Mouse (Mus musculus) v-Abl transformed pro-B cells (cell line): ENCODE results near the gene March6.

Source experiments
- in situ Hi-C, 2 experiments: fragments of 400-800 bp; cut with MboI; formaldehyde crosslinking; loops; one replicate each; pipeline ENCODE4 v1.15.1; 2025; ENCODE audit not compliant: unreplicated experiment in 2 of 2

Gene March6

DNA sequence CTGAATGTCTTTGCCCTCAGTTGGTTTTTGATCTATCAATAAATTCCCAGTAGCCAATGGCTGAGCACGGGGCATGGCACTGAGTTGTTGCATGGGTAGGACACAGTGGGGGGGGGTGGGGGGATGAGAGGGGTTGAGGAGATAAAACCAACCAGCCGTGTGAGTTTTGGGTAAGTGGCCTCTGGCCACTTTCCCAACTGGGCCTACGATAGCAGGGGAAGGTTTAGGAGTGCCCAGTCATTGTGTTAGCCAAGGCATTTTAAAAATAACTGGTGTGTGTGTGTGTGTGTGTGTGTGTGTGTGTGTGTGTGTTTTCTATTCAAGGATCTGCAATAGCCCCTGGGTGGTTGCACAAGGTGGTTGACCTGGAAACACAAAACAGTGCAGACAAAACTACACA lies 12.4 kb upstream of the March6 start:
- in situ Hi-C loops: no loop called here

DNA sequence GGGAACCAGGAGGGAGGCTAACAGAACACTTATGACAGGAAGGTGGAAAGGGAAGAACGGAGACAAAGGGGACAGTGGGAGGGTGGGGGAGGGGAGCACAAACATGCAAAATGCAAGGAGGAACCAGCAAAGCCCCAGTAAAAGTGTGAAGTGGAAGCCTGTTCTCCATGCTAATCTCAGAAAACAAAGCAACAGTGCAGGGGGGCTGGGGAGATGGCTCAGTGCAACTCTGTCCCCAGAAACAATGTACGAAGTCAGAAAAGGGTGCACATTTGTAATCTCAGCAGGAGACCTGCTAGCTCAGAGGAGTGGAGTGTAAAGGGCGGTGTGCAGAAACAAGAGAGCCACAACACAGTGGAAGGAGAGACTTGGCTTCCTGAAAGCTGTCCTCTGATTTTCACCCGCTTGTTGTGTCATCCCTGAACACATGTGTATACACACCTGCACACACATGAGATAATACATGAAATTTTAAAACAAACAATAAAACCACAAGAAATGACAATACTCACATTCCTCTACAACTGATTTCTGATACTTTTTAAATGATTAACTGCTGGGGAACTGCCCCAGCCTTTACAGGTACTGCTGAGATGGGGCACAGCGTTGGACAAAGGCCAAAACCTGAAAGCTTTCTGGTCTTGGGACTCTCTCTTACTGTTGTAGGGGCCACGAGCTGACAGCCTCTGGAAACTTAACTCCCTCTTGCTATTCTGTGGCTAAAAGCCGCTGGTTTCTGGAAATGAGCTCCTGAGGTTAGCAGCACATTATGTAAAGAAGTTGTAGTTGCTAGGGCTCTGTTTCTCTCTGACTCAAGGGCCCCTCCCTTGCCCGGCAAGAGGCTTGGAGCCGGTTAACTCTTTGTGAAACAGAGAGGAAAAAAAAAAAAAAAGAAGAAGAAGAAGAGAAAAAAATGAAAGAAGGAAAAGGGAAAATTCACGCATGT lies 11.4 kb upstream of the March6 start:
- in situ Hi-C loops: no loop called here

DNA sequence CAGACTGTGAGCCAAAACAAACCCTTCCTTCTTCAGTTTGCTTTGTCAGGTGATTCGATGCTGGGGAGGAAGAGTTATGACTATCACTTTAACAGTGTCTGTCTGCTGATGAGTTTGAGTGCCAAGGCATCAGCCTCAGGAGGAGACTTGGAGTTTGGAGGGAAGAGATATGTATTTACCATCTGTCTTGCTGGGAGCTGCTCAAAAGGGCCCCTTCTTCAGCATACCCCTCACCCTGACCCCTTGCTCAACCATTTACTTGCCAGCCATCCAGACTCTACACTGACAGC lies 9.6 kb upstream of the March6 start:
- in situ Hi-C loops: no loop called here

DNA sequence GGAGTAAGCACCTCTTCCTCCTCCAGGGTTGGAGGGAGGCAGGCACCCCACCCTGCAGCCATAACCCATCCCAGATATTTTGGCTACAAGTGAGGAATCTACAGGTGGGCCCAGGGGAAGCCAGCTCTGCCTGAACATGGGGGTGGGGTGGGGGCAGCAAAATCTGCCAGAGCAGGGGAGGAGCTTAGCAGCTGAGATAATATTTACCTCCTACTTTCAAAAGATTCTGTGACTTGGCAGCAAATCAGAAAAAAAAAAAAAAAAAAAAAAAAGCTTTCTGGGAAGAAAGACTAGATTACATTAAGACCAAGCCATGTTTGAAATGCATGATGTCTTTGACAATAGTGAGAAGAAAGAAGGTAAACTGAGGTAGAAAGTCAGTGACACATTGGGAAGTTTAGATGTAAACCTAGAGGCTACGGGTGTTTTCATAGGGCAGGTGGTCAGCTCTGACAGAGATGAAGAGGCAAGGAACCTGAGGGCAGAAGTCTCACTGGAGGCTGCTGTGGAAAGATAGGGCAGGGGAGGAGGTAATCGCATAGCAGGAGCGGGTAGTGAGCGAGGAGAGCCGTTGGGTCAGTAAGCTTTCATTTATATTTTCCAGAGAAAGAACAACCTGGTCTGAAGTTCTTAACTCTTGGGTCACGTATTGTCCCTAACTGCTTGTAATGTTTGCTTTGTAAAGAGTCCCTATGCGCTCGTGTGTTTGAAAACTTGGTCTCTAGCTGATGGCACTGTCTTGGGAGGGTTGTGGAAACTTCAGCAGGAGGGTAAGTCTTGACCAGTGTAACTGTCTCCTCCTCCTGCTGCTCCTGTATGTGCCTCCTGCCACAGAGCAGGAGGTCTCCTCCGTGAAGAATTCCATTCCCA lies 9.0 kb upstream of the March6 start:
- in situ Hi-C loops: loop anchor here in 1 of 2 experiments (10.0 kb wide), 1 partner anchor 55 kb away; no protein-coding TSS in a partner anchor

DNA sequence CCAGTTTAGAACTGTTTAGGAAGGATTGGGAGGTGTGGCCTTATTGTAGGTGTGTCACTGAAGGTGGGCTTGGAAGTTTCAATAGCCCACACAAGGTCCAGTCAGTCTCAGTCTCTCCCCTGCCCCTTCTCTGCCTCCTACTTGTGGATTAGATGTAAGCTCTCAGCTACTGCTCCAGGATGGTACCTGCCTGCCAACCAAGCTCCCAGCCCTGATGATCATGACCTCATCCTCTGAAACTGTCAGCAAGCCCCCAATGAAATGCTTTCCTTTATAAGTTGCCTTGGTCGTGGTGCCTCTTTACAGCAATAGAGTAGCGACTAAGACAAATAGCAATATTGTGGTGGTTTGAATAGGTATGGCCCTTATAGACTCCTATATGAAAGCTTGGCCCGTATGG lies 7.5 kb upstream of the March6 start:
- in situ Hi-C loops: loop anchor here in 1 of 2 experiments (10.0 kb wide), 1 partner anchor 56 kb away; no protein-coding TSS in a partner anchor

DNA sequence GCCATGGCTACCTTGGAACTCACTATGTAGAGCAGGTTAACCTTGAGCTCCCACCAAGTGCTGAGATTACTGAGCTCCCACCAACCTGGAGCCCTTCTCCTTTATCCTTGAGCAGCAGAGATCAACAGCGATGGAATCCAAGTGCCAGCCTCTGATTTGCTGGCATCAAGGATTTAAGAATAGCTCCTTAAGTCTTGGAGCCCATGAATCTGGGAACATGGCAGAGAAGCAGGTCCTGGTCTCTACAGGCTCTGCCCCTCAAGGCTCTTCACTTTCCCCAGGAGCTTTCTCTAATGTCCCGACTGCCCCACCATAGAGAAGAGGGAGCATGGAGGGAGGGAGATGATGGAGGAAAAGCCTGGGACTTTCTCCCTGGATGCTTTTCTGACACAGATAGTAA lies 6.9 kb upstream of the March6 start:
- in situ Hi-C loops: loop anchor here in 1 of 2 experiments (10.0 kb wide), 1 partner anchor 57 kb away; no protein-coding TSS in a partner anchor

DNA sequence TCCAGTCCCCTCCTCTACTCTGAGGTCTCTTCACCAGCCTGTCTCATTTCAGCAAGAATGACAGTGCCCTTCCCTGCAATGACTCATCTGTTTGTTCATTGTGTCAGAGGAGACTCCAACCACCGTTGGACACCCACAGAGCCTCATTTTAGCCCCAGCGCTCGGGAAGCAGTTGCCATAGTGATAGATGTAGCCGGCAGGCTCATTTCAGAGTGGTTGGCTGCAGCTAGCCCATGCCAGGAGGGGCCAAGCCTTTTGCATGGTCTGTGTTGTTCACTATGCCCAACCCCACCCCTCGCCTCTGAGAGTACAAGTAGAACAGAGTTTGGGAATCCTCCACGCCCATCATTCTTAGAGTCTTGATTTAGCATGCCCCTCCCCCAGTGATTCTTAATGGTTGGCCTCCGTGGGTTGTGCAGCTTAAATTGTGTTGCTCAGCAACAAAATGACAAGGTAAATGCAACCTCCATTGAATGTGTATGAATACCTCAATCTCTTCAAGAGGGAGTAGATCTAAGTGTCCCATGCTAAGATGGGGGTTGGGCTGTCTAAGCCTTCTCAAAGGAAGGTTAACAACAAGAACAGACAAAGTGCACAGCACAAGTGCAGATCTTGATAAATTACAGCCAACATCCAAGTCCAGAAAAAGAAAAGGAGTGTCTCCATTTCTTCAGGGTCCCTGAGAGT lies 5.3 kb upstream of the March6 start:
- in situ Hi-C loops: loop anchor here in 1 of 2 experiments (10.0 kb wide), 1 partner anchor 59 kb away; no protein-coding TSS in a partner anchor

DNA sequence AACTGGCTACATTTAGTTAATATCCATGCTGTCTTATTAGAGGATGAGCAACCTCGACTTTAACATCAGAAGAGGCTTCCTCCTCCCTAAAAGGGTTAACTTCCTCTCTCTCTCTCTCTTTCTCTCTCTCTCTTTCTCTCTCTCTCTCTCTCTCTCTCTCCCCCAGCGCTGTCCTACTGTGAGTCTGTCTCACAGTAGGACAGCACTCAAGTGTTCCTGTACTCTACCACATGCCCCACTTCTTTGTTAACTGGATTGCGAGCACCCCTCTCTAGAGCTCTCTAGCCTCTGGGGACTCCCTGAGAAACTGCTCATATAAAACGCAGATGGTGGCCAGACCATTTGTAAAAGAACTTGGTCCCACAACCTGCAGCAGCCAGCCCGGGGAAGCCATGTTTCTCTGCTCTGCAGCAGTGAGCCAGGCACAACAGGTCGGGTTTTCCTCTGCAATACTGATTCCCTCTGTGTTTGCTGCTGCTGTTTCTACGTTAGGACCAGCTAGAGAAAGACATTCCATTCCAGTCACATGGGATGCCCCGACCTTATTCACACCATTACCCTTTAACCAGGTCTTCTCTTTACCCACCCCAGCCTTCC lies 4.5 kb upstream of the March6 start:
- in situ Hi-C loops: loop anchor here in 1 of 2 experiments (10.0 kb wide), 1 partner anchor 59 kb away; no protein-coding TSS in a partner anchor

DNA sequence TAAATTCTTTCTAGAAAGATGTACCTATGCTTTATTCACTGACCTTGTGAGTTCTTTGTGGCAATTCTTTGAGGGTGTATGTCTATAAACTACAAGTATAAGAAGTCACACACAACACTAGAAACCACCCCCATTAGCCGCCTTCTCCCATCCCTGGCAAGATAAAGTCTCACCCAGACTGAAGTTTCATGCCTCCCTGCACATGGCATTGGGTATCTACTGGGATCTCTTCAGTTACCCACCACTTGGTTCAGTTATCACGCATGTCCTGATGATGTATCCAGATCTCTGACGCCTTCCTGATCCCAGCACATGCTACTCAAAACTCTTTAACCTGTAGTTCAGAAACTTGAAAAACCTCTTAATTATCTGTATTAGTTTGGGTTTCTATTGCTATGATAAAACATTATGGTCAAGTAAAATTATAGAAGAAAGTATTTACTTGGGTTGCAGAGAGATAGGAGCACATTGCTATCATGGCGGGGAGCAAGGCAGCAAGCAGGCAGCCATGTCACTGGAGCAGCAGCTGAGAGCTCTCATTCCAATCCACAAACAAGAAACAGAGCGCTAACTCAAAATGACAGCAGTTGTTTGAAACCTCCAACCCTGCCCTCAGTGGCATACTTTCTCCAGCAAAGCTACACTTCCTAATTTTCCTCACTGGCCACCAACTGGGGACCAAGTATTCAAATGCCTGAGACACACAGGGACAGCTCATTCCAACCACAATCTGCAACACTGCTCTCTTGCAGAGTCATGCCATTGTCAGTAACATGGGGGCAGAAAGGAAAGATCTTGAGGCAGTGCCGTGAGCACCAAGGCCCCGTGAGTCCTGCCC lies 3.8 kb upstream of the March6 start:
- in situ Hi-C loops: loop anchor here in 1 of 2 experiments (10.0 kb wide), 1 partner anchor 60 kb away; no protein-coding TSS in a partner anchor

DNA sequence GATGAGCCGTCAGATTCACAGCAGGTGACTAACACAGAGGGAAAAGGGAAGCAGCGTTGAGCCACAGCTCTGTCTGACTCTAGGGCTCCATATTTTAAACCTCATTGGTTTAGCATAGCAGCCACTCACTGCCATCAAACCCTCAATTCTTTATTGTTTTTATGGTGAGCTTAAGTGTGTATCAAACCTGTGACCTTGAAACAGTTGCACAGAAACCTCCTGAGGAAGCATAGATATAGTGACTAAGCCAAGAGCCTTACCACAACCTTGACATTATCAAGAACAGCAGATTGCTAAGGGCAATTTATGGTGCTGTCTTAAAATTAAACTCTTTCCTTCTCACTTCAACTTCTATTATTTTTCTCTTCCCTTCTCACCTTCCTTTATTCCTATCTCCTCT lies 2.7 kb upstream of the March6 start:
- in situ Hi-C loops: loop anchor here in 1 of 2 experiments (10.0 kb wide), 1 partner anchor 61 kb away; no protein-coding TSS in a partner anchor

DNA sequence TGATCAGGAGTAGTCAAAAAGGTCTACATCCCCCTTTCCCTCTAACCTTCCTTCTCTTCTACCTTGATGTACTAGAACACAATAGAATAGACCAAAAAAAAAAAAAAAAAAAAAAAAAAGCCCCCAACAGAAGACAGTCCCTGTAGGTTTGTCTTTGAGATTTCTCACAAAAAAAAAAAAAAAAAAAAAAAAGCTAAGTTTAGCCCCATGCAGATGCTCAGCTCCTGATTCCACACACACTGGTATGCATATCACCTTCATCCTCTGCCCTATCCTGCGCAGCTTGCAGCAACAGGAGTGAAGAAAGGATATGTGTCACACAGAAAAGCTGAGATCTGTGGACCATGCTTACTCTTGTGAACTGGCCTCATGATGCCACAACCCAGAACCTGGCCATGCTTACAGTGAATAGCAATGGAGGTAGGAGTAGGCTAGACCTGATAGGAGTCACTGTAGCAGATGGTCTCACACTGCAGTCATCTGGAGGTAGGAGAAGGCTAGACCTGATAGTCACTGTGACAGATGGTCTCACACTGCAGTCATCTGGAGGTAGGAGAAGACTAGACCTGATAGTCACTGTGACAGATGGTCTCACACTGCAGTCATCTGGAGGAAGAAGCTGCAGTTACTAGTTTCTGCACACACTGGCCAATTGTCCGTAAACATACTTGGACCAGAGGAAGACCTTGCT lies 1.6 kb upstream of the March6 start:
- in situ Hi-C loops: loop anchor here in 1 of 2 experiments (10.0 kb wide), 1 partner anchor 62 kb away; no protein-coding TSS in a partner anchor

DNA sequence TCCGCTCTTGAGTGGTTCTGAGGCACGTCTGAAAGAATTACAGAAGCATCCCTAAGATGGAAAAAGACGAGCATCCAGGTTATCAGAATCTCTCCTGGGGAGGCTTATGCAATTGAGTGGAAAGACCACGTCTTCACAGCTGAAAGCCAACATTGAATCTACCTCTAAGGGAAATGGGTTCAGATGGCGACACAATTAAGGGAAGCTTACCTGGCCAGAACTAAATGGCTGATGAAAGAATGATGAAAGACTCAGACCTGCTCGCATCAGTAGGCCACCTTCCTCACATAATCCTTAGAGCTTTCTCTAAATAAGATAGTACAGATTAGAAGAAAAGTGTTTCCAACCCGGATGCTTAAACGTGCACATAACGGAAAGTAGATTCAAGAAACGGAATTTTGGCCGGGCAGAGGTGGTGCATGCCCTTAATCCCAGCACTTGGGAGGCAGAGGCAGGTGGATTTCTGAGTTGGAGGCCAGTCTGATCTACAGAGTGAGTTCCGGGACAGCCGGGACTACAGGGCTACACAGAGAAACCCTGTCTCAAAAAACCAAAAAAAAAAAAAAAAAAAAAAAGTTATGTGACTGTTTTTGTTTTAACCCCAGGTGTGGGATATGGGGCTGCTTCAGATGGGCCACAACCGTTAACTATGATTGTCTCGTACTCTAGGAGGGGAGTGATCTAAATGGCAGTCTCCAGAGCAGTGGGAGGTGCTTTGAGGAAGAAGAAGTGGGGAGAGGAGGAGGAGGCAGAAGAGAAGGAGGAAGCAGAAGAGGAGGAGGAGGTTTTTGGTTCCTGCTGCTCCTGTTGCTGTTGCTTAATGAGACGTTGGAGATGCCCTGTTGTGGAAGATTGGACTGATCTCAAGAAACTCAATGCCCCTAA lies 835 bp upstream of the March6 start:
- in situ Hi-C loops: loop anchor here in 1 of 2 experiments (10.0 kb wide), 1 partner anchor 63 kb away; no protein-coding TSS in a partner anchor

DNA sequence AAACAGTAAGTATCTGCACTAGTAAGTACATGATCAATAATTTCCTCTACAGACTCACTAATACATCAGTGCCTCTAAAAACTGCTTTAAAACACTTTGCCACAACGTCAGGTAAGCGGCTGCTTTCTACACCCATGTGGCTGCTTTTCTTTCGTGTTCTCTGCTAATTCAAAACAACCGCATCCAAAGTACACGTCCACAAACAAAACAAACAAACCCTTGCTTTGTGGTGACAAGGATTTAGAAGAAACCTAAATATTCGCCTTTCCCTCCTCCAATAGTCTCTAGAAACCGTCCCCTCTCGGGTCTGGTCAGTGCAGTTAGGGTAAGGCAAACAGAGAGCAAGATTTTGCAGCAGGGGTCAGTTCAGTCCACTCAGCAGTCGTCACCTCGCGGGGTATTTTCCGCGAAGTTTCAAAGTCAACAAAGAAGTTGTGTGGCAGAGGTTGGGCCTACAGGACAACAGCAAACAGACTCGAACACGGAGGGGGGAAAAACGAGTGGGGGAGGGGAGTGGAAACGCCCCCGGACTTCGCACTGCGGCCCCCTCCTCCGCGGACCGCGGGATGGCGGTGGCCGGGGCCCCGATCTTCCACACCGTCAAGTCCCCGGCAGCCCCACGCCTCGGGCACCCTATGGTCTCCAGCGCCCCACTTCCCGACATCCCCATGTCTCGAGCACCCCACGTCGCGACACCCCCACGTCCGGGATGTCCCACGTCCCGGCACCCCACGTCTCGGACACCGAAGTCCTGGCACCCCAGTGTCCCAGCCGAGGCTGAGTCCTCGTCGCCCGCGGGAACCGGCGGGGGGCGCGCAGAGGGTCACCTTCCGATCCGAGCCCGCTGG lies 818 bp downstream of the March6 start:
- in situ Hi-C loops: loop anchor here (5.0 to 10.0 kb wide), 2 partner anchors 63 to 65 kb away; no protein-coding TSS in a partner anchor

DNA sequence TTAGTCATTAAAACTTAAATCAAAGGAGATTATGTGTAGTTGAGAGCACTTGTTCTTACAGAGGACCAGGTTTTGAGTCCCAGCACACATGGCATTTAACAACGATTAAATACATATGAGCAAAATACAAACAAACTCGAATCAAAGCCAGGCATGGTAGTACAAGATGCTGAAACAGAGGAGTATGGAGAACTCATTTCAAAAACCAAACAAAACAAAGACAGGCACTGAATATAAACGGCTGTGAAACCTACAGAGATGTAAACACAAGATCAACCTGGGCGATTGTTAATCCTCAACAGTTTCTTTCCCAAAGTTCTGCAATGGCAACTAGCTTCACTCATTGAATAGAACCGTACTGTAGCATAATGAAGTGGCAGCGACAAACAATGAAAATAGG lies 1.8 kb downstream of the March6 start:
- in situ Hi-C loops: loop anchor here in 1 of 2 experiments (5.0 kb wide), 1 partner anchor 62 kb away; no protein-coding TSS in a partner anchor

DNA sequence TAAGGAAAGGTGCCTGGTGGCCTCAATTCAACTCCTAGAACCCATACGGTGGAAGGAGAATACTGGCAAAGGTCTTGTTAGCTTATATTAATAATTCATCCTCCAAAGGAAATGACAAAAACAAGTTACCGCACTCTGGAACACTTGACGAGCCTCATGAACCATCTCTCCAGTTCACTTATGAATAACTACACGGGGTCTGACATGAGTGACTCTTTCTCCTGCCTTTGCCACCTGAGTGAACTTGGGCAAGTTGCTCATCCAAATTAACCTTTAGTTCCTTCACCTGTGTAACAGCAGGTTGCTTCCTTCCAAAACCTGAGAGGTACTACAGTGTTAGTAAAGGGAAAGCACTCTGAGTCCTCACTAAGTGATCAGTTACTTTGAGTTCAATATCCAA lies 2.4 kb downstream of the March6 start:
- in situ Hi-C loops: loop anchor here in 1 of 2 experiments (5.0 kb wide), 1 partner anchor 61 kb away; no protein-coding TSS in a partner anchor

DNA sequence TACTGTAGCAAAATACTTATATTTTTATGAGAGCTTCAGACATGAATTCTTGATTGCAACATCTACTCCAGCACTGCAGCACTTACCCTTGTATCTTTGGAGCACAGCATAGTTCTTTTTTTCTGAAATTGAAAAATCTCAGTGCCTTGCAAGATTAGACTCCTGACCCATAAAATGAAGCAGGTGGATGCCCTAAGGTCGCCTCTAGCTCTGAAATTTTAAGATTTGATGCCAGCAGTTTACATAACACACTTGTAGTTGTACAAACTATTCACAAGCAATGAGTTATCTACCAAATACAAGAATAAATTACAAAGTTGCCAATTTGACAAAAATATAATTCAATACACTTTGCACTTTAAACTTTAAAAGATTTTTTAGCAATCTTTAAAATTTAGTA lies 4.4 kb downstream of the March6 start:
- in situ Hi-C loops: loop anchor here in 1 of 2 experiments (5.0 kb wide), 1 partner anchor 59 kb away; no protein-coding TSS in a partner anchor
